Mouse (Mus musculus) layer of hippocampus, adult 8-10 months (tissue): ENCODE data around the gene Gm45902. TPM values are rescaled to one million over a fixed set of nuclear protein-coding genes. Genes with fewer than 3 reads are reported as not detected.

ENCODE experiments used
- total RNA-seq, 4 experiments: library from RNA; stranded (reverse); gene quantifications; 2 replicates each; pipeline ENCODE4 v1.2.4; 2022

Gene Gm45902
- total RNA-seq, 4 experiments from 2014 or later, result 5.3 to 7.3 (median 5.8) TPM

Other genes starting within 250 kb of the Gm45902 start
- 10 to 100 TPM; 80.8 to 96.6 (median 88.5) TPM for gene Nmt2, start 228.6 kb downstream of the Gm45902 start, total RNA-seq
- 10 to 100 TPM in 2 of 4 experiments, 1 to 10 TPM in 2; 8.3 to 14.4 (median 10.2) TPM for gene Rpp38, start 180.1 kb downstream of the Gm45902 start, total RNA-seq
- 1 to 10 TPM in 3 of 4 experiments, under 1 TPM in 1; 0.68 to 2.0 (median 1.4) TPM for gene Acbd7, start 176.6 kb downstream of the Gm45902 start, total RNA-seq
- not detected for gene Olah, start 115.6 kb downstream of the Gm45902 start, total RNA-seq
- 1 to 10 TPM; 3.3 to 6.4 (median 4.4) TPM for gene Meig1, start 90.1 kb downstream of the Gm45902 start, total RNA-seq
- gene Dclre1c, start 88.7 kb downstream of the Gm45902 start, total RNA-seq, result 10 to 100 TPM; 10.6 to 18.3 (median 15.4) TPM
- 1 to 10 TPM; 3.1 to 3.8 (median 3.6) TPM for gene Suv39h2, start 37.8 kb downstream of the Gm45902 start, total RNA-seq
- 10 to 100 TPM; 47.6 to 56.3 (median 53.0) TPM for gene Hspa14, start within 50 bp of the Gm45902 start, total RNA-seq
- 1 to 10 TPM in 2 of 4 experiments, under 1 TPM in 2; 0.83 to 3.2 (median 1.2) TPM for gene Cdnf, start 240 bp upstream of the Gm45902 start, total RNA-seq
- gene Fam107b, start 57.7 kb upstream of the Gm45902 start, total RNA-seq, result 10 to 100 TPM; 11.5 to 17.4 (median 13.9) TPM